Mouse (Mus musculus) olfactory bulb, adult 2 months (tissue): Measurements from ENCODE around the gene Zfp831.

Experiments
- CTCF ChIP-seq: fragments of 200-500 bp; IDR thresholded peaks from 2 replicates; pipeline ENCODE4 v1.5.1; 2012; ENCODE audit warnings: low read depth, mild to moderate bottlenecking, low read length, moderate library complexity; ENCODE audit not compliant: insufficient read depth
- POLR2A ChIP-seq: fragments of 200-500 bp; IDR thresholded peaks from 2 replicates; pipeline ENCODE4 v1.6.1; 2012; ENCODE audit warnings: mild to moderate bottlenecking, low read depth, low read length, moderate library complexity; ENCODE audit not compliant: insufficient read depth

DNA sequence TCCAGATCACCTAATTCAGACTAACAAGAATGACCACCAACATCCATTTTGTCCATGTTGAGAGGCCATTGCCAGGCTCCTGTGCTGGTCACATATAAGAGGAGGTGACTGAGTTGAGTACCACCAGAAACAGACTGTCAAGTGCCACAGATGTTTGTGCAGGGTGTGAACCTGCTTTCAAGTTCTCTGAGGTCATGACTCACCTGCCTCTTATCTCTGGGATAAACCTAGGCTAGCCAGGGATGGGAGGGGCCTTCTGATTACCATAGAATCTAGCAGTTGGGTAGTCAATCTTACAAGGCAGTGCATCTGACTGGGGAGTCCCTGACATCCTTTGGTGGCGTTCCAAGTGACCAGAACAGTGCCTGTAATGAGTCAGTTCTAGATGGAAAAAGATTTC, 103.8 kb downstream of the Zfp831 start:
- no peak for TF ChIP-seq POLR2A
- TF ChIP-seq CTCF = no peak
